Comparison of ENCODE assay signal across 16 mouse cellular contexts in the genomic region with DNA sequence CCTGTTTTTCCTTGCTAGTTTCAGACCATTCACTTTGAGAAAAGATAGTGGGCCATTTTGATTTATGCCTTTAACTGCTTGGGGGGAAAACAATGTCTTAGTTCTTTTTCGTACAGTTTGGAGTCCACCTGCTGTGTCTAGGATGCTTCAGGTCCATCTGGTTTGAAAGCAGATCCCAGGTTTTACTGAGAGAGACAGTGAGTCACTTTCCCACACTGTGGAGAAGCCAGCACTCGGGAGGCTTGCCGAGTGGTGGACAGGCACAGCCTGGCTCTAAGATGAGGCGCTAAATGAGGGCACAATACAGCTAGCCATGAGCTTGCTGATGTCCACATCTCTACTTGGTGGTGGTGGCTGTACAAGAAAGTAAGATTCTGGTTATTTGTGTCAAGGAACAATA.
"Had no signal": no experiment of that assay in that cellular context is flagged by ENCODE, and none has a peak within 500 bp of the region (broad histone marks: within the 10 kb centered on the region; RNA-seq: fewer than 3 reads in every experiment).

No protein-coding gene starts in this region.

- H3K4me3 ChIP-seq: neural tube, embryonic 13.5 days; neural tube, embryonic 15.5 days; stomach, embryonic 15.5 days had no signal

- H3K27ac ChIP-seq: neural tube, embryonic 13.5 days; neural tube, embryonic 15.5 days; stomach, embryonic 15.5 days; stomach, postnatal 0 days had no signal

- DNase-seq: retina, postnatal 1 day; right cerebral cortex, adult 18-20 months; right cerebral cortex, postnatal 14 days; right cerebral cortex, postnatal 25 days; right cerebral cortex, postnatal 4 days; spleen, adult 18-20 months; thymus, adult 18-20 months; thymus, adult 2 months; thymus, postnatal 14 days; thymus, postnatal 25 days; thymus, postnatal 36 days; thymus, postnatal 4 days had no signal
